Mouse (Mus musculus) heart, postnatal 4 days (tissue): ENCODE results near the gene Lzts2. TPM values are rescaled to one million over a fixed set of nuclear protein-coding genes. Genes with fewer than 3 reads are reported as not detected.
A peak's percentile ranks its signal among the peaks of the same experiment; 100 is the strongest.

ENCODE experiments used
- DNase-seq: peaks from one replicate; pipeline ENCODE4 v3.0.0; 2021
- total RNA-seq, 2 experiments: library from RNA; stranded (reverse); gene quantifications; 2 replicates each; pipeline ENCODE4 v1.2.3; 2021

Lzts2 gene
- total RNA-seq, 2 experiments from 2014 or later: 52.6 to 68.0 TPM

DNA sequence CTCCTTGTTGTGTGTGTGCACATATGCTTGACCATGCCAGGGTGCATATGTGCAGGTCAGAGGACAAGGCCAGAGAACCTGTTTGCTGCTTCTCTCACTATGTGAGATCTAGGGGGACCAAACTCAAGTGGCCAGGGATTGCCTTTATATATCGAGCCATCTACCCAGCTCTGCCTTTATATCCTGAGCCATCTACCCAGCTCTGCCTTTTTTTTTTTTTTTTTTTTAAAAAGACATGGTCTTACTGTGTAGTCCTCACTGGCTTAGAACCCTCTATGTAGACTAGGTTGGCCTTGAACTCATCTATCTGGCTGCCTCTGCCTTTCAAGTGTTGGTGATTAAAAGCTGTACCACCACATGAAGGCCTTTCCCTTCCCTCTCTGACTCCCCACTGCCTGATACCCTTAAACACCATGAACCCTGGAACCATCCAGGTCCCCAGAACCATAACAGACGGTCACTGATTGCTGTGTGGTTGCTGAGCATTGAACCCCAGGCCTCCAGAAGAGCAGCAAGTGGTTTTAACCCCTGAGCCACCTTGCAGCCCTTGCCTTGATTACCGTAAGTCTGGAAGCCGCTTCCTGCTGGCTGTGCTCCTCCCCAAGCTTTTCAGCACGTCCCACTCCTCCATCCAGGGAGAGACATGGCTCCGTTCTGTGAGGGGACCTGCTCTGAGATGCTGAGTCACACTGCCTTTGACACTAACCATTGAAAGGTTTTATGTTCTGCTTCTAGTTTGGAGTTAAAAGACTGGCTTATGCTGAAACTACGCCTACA, 10.3 kb upstream of the Lzts2 start:
- no peak for DNase-seq

GRCm38 (mm10) chr19:45005444-45005843, 8.8 kb upstream of the Lzts2 start, which contains the start of gene Twnk:
Twnk (plus strand) TSS chr19:45005663.
- peak; percentile 57 for DNase-seq

DNA sequence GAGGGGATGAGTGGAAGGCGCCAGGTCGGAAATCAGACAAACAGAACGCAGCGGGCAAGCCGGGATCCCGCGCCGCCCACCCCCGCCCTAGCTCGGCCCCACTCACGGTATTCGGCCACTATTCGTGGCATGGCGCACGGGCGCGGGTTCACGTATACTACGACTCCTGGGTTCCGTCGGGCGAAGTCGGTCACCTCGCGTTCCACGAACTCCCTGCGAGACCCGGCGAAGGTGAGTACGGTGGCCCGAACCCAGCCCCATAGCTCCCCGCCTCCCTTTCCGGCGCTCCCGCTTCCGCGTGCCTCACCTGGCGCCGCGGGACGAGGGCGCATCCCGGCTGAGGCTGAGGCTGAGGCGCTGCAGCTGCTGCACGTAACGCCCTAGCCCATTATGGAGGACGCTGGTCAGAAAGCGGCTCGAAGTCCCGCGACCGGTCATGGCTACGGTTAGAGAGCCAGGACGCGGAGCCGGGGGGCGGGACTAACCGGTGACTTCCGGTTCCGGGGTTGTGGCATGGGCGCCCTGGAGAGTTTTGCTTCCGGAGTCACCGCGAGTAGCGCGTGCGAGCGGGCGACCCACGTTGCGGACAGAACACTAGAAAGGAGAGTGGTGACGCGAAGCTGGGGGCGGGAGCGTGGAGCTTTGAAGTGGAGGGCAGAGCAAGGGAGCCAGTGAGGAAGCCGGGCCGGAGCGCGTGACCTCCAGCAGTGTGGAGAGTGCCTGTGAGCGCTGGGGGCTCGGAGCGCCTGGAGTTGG, 8.1 kb upstream of the Lzts2 start, which contains the start of gene Mrpl43:
TSS of gene Mrpl43 (minus strand) at position 486 of the 756 bp plus-strand sequence.
- peak; percentile 98 for DNase-seq

- DNase-seq: no peak
Measured at GRCm38 (mm10) chr19:45007021-45007420, 7.2 kb upstream of the Lzts2 start.

DNA sequence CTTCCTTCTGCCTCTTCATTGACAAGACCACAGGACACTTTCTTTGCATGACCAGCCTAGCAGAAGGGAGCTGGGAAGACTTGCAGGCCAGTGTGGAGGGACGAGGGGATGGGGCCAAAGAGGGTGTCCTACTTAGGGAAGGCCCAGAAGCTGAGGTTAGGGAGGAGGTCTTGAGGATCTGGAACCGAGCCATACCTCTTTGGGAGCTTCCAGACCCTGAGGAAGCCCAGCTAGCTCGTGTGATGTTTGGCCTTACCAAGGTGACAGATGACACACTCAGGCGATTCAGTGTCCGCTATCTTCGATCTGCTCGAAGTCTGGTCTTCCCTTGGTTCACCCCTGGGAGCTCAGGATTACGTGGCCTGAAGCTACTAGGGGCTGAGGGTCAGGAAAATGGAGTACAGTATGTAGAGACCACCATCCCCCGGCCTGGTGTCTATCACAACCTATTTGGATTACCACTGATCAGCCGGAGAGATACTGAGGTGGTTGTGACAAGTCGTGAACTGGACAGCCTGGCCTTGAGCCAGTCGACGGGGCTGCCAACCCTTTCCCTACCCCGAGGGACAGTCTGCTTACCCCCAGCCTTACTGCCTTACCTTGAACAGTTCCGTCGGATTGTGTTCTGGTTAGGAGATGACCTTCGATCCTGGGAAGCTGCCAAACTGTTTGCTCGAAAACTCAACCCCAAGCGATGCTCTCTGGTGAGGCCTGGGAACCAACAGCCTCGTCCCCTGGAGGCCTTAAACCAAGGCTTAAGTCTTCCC, 6.6 kb upstream of the Lzts2 start:
- no peak for DNase-seq

DNA sequence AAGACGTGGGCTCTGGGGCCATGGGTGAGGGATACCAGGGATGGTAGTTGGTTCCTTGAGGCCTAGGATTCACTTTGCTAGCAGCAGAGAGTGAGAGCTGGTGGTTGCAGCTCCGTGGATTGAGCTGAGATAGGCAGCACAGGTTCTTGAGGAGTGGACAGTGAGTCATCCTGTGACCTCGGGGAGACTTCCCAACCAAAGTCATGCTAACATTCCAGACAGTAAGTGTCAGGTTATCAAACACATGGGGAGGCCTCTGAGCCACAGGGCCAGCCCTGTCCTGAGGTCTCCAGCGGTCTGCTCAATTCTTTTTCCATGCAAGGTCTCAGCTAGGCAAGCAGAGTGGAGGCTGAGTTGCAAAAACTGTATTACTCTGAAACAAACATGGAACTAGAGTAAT, 3.6 kb upstream of the Lzts2 start:
- no peak for DNase-seq

- DNase-seq: no peak
Measured at GRCm38 (mm10) chr19:45012219-45012618, 2.0 kb upstream of the Lzts2 start.

GRCm38 (mm10) chr19:45012636-45013035, 1.6 kb upstream of the Lzts2 start:
- DNase-seq: peak; percentile 38

DNA sequence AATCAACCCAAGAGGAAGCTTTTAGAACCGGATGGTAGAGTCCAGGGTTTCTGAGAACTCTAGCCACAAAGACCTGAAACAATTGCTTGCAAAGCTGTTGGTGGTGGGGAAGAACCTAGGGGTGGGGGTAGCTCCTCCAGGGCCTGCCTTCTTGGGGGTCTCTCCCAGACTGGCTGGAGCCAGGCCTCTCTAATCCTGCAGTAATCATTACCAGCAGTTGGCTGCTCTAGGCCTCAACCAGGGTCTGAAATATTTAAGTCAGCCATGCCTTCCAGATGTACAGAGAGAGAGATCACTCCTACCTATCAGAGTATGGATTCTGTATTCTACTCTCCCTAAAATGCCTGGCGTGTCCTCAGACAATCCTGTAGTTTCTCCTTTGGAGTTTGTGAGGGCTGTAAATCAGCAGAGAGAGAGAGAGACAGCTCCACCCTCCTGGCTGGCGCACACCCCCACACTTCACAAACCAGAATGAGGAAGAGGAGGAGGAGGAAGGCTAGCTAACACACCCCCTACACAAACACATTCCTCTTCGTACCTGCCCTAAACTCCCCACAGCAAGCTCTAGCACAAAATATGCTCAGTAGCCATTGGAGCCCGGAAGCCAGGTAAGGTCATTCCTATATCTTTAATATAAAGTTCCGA, 511 bp upstream of the Lzts2 start:
- DNase-seq: no peak

GRCm38 (mm10) chr19:45014981-45015402, 778 bp downstream of the Lzts2 start:
- peak; percentile 76 for DNase-seq

DNA sequence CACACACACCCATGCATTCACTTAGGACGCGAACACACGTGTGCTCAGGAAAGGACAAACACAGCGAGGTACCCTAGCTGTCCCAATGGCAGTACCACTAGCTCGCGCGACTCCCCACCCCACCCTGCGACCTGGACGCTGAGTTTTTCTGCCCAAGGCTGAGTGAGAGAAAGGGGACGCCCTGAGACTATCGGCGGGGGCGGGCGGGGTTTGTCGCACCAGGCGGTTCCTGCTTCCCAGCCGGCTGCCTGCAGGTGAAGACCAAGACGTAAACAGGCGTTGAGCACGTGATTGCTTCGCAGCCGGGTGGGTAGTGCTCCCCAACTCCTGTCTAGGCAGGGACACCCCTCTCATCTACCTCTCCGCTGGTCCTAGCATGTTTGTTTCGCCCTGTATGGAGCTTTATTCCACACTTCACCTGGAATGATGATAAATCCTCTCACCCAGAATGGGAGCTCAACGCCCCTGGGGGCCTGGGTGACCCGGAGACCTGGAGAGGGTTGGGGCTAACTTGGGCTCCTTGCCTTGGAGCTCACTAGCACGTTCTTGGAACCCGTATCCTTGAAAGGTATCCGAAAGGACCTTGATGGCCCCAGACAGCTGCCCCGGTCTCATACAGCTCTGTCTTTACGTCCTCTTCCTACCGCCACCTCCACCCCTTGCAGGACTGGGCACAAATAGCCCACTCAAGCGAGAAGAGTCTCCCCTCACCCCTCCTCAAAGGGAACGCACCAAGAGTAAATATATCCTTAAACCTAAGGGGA, 1.5 kb downstream of the Lzts2 start:
- peak; percentile 61 for DNase-seq

DNA sequence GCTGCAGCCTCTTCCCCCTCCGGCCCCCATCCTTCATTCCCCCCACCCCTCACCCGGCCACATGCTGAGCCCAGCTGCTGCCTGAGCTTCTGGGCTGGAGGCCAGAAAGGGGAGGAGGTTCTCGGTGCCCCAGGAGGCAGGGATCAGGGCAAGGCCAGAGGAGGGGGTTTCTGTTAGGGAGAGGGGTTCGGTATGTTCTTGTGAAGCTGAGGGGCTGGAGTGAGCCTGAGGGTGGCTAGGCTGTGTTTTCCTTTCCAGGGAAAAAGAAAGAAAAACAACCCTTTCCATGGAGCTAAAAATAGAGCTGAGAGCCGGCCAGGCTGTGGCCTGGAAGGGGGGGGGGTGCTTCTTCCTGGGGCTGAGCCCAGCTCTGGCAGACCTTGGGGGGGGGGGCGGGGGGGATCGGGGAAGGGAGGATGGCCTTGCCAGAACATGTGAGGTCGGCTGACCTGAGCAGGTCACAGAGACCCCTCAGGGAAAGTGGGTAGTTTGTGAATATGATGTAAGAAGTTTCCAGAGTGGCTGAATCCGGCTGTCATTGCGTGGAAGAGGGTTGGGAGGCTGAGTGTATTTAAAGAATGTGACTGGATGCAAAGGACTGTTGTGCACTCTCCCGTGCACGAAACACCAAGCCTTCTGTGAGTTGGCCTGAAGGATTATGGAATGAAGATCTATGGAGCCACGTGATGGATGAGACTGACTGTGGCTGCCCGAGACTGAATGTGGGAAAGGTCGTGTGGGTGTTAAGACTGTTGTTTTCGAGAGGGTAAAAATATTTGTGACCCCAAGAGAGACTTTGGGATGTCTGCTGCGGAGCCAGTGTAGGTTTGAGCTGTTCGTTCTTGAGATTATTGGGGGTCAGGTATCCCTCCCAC, 2.4 kb downstream of the Lzts2 start:
- DNase-seq: peak; percentile 88

GRCm38 (mm10) chr19:45017216-45017771, 3.1 kb downstream of the Lzts2 start:
- peak; percentile 92 for DNase-seq

DNA sequence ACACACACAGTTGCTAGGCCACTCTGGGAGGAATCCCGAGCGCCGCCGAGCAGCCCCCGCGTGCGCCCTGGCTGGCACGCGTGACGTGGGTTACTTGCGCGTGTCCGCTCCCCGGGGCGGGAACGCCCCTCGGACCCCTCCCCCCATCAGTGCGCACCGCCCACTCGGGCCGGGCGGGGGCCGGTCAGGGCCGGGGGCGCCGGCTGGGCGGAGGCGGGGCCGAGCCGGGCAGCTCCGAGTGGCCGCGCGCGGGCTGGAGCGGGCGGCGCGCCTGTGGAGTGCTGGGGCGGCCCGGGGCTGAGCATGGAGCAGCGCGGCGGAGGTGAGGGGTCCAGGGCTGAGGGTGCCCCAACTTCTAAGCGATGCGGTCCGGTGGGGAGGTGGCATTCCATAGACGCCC, 3.7 kb downstream of the Lzts2 start:
- peak; percentile 96 for DNase-seq

DNA sequence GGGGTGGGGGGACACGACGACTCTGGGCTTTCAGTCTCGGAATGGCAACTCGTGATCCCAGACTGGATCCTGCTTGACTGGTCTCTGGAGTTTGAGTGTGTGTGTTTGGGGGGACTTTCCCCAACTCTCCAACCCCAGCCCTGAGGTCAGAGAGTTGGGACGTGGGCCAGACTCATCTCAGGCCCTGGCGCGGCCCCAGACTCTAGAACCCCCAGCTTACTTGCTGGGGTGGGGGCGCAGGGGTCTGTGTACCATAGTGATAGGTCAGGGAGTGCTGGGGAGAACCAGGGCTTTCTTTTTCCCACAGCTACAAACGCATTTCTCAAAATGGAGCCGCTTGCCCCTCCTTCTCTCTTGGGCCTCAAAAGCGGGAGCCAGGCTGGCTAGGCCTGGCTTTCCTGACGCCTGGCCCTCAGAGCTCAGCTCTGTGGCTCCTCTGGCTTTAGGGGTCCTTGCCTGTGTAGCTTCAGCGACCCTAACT, 4.2 kb downstream of the Lzts2 start:
- DNase-seq: peak; percentile 54

GRCm38 (mm10) chr19:45020348-45020747, 6.1 kb downstream of the Lzts2 start:
- DNase-seq: peak; percentile 79

- DNase-seq: peak; percentile 17
Measured at GRCm38 (mm10) chr19:45021362-45021761, 7.1 kb downstream of the Lzts2 start.

DNA sequence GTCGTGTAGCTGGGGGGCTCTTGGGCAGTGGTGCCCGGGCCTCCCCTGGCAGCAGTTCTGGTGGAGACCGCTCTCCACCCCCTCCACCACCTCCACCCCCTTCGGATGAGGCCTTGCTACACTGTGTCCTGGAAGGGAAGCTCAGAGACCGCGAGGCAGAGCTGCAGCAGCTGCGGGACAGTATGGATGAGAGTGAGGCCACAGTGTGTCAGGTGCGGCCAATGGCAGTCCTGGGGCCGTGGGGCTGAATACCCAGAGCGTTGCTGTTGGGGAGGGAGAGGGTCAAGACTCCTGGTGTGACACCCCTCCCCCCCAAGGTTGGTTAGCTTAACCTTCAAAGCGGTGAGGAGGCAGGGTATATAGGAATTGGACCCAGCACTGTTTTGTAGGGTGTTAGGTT, 9.8 kb downstream of the Lzts2 start:
- no peak for DNase-seq

GRCm38 (mm10) chr19:45024775-45025174, 10.6 kb downstream of the Lzts2 start:
- DNase-seq: no peak
